Mouse (Mus musculus): ENCODE results near the gene Rack1.
"Not testable (repeated sequence)": the region's sequence is repeated elsewhere in the genome, so short reads cannot be mapped to it uniquely, and the experiment has no call there.

Gene Rack1

DNA sequence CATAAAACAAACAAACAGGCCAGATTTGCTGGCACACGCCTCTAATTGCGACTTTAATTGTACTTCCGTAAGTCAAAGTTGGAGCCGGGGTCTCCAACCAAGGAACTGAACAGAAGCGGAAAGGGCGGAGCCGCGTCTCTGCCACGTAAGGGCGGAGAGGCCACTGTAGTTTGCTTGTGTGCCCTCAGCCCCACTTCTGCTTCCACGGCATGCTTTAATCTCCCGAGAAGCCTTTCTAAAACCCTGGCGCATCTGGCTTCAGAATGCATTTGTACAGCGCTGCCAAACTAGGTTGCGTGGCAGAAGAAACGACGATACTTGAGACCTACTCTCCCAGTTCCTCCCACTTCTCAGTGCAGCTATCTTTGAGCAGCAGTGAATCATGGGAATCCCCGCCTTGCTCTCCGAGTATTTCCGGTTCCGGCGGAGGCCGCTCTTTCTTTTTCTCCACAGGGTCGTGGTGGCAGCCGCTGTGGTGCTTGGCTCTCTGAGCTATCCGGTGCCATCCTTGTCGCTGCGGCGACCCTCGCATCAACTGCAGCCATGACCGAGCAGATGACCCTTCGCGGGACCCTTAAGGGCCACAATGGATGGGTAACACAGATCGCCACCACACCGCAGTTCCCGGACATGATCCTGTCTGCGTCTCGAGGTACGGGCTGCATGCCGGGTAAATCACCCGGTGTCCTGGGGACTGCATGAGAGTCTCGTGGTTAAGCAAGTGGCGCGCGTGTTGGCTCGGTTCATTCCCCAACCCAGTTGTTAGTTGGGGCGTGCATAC is at the start of gene Rack1:
Gene Rack1, plus strand, starts transcription at position 412 of the 781 bp plus-strand sequence.
- CTCF ChIA-PET, result interaction anchor here (1.2 kb wide), 1 partner anchor 11 kb away, joined by 7 read pairs; no protein-coding TSS in a partner anchor

DNA sequence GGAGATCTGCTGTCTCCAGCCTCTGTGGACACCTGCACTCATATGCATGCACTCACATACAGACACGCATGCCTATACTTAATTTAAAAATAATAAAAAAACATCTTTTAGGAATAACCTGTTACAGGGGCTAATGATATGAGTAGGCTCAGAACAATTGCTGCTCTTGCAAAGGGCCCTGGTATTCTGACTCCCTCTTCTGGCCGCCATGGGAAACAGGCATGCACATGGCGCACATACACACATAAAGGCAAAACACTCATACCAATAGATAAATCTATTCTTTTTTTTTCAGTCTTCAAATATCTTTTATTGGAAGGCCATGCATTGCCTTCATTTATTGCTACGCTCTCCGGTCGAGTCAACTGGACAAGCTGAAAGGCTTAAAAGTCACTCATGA is 49.7 kb upstream of the Rack1 start:
- CTCF ChIA-PET, result no interaction called here

DNA sequence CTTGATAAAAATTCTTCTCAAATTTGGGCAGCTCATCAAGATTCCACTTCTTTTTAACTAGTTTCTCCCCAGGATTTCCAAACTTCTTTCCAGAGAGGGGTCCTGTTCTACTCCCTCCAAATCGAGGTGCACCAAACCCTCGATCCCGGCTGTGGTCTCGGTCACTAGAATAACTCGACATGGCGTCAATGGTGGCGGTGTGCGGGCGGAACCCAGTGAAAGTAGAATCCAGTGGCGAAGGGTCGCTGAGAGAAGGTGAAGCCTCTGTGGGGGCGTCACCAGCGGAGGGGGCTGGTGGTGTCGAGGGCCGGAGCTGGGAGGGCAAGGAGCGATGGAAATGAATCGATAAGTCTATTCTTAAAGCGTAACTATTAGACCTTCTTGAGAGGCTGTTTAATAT is 46.6 kb upstream of the Rack1 start:
- CTCF ChIA-PET, result not testable (repeated sequence)

DNA sequence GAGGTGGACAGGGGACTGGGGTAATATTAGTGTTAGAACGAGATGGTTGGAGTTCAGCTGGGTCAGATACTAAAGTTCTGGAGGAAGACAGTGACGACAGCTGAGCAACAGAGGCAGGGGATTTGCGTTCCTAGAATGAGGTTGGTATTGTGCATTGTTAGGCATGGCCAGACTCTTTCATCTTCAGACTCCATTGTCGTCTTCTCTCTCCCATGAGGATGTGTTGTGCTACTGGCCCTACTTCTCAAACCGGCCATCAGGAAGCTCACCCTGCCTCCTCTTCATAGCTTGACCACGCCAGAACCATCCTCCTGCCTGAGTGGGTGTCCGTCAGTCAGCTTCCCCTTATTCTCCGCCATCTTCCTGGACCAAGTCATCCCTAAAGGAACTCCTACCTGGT is 41.1 kb upstream of the Rack1 start:
- CTCF ChIA-PET, result no interaction called here

DNA sequence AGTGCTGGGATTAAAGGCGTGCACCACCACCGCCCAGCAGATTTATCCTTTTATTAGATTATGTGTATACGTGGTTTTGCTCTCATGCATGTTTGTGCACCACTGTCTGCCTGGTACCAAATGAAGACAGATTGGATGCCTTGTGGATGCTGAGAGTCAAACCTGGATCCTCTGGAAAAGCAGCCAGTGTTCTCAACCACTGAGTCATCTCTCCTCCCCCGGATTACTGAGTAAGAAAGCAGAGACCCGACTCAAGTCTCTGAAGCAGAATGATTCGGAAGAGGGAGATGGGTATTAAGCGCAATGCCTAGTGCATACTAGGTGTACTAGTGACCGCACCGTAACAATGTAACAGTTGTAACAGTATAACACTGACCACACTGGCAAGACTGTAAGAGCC is 36.0 kb upstream of the Rack1 start:
- CTCF ChIA-PET, result no interaction called here

DNA sequence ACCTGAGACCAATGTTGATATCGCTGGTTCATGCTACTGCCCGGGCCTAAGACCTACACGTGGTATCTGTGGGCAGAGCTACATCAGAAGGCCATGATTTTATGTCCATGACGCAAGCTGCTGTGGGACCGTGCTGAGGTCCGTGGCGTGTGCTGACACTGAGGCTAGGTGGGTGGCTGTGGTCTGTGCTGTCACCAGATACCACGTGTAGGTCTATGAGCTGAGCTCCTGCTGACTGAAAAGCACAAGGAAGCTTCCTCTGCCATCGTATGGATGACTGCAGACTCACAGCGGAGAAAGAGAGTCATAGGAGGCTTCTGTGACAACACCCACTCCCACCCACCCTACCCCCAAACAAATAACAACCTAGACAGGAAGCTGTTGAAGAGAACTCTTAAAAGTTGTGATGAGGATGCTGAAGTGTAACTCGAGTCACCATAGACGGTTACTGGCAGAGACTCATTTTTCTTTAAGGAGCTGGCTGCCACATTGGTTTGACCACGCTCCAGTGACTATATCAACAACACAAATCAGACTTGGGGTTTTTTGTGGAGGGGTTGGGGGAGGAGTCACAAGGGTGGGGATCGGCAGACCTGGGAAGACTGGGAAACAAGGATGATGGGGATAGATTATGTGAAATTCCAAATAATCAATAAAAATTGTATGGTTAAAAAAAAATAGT is 32.8 kb upstream of the Rack1 start:
- CTCF ChIA-PET, result no interaction called here

DNA sequence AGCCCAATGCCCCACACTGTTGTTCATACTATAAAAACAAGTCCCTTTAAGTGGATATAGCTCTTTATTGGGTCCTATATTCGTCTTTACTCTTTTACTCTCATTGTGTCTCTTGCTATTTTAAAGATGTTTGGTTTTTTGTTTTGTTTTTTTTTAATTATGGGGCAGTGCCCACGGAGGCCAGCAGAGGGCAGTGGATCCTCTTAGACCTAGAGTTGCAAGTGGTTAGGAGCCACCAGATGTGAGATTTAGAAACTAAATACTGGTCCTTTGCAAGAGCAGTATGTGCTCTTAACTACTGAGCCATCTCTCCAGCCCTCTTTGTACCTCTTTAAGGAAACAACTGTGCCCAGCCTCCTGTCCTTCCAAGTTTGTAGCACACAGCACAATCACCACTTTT is 28.4 kb upstream of the Rack1 start:
- CTCF ChIA-PET, result interaction anchor here (0.6 kb wide), 3 partner anchors 337 to 1648 kb away, joined by 3 to 12 read pairs (median 4); no protein-coding TSS in a partner anchor

DNA sequence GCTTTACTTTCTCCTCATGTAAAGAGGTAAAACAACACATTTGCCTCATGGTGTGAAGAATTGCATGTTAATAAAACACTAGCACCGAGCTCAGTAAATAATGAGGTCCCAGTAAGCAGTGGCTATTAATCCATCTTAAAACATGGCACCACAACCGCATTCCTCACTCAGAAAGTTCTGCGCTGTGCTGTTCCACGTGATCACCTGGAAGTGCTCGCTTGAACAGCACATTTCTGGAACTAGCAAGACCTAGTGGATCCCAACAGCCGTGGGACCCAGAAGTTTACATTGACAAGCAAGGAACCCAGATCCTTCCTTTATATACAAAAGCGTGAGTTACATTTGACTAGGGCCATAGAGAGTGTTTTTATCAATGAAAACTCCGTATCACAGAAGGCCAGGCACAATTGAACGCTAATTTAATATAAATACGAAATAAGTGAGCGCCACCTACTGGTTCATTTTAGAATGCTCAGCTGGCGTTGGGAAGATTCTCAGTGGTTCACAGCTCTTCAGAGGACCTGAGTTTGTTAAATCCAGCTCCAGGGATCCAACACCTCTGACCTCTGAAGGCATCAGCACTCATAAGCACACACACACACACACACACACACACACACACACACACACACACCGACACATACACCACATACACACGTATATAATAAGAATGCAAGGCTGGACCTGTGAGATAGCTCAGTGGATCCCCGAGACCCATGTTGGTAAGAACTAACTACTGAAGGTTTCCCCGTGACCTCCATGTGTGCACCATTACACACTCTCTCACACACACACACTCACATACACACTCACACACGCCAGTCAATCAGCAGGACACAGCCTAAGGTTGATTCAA is 25.5 kb upstream of the Rack1 start:
- CTCF ChIA-PET, result interaction anchor here (0.5 to 0.7 kb wide), 7 partner anchors 9 to 1655 kb away, joined by 3 to 8 read pairs (median 6); no protein-coding TSS in a partner anchor

DNA sequence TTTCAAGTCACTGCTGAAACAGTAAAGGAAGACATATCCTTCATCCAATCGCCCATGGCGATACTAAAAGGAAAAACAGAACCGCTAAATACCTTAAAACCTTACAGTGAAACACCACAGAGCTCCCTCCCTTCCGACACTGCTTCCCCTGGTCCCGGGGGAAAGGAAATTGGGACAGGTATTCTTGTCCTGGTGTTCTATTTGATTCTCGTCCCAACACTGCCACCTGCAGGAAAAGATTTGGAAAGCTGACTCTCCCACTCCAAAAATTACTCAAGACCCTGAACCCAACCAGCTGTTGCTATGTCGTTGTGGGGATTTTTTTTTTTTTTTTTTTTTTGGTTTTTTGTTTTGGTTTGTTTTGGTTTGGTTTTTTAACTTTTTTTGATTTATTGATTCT is 24.6 kb upstream of the Rack1 start:
- CTCF ChIA-PET, result interaction anchor here (0.6 kb wide), 1 partner anchor 10 kb away, joined by 4 read pairs; no protein-coding TSS in a partner anchor

DNA sequence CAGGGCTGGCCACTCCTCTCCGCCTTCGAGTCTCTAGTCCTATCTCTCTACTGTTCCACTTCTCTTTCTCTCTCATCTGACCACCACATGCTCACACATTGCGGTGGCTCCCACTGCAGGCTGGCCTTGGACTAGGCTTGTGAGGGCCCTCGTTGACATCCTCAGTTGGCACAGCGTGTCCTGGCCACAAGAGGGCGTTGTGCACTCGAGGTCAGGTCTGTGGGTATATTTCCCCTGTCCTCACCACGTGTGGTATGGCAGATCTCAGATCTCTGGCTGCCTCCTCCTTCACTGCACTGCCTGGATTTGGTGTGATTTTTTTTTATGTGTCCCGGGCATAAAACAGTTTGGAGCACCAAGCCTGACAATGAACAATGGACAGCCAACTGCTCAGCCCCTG is 23.5 kb upstream of the Rack1 start:
- CTCF ChIA-PET, result no interaction called here

DNA sequence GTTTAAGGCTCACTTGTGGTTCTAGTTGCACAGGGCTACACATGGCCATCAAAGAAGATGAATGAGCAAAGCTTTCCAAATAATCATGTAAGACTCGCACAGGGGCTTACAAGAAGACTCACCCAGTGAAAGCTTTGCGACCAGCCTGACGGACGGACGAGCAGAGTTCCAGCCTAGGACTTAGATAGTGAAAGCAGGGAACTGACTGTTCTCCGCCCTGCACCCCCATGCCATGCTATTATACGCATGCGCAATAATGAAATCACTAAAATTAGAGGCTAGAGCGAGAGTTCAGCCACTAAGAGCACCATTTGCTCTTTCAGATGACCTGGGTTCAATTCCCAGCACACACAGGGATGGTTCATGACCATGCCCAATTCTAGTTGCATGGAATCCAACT is 22.8 kb upstream of the Rack1 start:
- CTCF ChIA-PET, result interaction anchor here (0.7 kb wide), 1 partner anchor 82 kb away, joined by 3 read pairs; no protein-coding TSS in a partner anchor

DNA sequence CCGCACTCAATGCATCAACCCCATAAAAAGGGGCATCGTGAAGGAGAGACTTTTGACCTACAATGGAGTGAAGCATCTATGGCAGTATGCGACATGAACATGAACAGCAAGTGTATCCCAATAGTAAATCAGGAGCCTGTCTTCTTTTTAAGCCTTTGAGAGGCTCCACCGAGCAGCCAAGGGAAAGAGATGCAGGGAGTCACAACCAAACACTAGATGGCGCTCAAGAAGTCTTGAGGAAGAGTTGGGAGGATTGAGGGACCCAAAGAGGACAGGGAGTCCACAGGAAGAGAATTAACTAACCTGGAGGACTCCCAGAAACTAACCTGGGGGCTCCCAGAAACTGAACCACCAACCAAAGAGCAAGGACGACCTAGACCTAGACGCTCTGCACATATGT is 20.7 kb upstream of the Rack1 start:
- CTCF ChIA-PET, result interaction anchor here (0.8 to 1.4 kb wide), 3 partner anchors 10 to 79 kb away, joined by 3 to 5 read pairs (median 3); no protein-coding TSS in a partner anchor

DNA sequence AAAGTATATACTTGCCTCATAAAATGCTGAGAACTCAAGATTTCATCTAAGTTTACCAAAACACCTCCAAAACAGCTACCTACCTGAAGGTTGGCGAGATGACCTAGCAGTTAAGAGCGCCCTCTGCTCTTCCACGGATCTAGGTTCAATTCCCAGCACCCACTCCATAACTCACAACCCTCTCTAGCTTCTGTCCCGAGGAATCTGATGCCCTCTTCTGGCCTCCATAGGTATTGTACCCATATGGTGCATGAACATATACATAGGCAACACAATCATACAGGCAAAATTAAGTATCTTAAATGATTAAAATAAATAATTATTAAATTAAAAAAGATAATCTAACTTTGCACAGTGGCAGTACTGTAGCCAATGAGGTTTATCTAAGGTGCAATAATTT is 17.9 kb upstream of the Rack1 start:
- CTCF ChIA-PET, result interaction anchor here (0.6 kb wide), 1 partner anchor 11 kb away, joined by 3 read pairs; no protein-coding TSS in a partner anchor

DNA sequence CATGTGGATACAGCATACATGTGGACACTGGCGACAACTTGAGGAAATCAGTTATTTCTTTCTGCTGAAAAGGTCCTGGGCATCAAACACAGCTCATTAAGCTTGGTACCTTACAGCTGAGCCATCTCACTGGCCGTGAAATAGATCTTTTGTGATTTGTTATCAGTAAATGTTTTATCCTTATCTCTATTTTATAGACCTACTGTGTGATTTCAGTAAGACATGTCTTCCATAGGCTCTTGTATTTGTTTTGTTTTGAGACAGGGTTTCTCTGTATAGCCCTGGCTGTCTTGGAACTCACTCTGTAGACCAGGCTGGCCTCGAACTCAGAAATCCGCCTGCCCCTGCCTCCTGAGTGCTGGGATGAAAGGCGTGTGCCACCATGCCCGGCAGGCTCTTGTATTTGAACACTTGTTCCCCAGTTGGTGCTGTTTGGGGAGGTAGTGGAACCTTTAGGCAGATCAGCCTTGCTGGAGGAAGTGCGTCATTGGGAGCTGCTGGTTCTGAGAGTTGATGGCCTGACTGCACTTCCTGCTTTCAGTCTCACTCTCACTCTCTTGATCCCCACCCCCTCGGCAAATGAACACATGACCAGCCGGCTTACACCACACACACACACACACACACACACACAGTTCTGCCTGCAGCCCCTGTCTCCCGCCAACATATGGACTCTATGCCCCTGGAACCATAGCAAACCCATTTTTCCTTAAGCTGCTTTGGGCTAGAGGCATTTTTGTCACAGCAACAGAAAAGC is 12.5 kb upstream of the Rack1 start:
- CTCF ChIA-PET, result interaction anchor here (0.5 to 1.2 kb wide), 2 partner anchors 10 to 61 kb away, joined by 3 to 4 read pairs; no protein-coding TSS in a partner anchor

DNA sequence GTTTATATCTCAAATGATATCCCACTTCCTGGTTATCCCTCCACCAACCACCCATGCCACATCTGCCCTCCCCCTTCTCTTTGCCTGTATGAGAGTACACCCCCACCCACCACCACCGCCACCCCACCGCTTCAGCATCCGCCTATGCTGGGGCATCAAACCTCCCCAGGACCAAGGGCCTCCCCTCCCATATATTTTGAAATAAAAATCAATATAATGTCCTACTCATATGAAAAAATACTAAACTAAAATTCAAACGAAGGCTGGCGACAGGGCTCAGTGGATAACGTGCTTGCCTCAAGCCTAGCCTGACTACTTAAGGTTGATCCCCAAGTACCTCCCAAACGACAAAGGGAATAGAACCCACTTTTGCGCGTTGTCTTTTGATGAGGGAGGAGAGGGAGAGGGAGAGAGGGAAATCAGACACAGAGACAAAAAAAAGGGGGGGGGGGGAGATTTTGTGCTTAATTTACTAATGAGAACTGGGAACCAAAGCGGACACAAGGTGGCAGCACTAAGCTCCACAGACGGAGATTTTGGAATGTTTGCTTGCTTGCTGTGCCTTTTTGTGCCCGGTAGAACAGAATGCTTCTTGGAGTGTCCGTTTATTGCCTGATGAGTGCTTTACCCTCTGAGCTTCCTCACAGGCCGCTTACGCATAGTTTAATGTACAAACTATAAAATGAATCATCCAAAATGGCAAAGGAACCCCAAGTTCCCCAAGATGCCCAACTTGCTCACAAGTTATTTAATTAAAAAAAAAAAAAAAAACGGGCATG is 11.6 kb upstream of the Rack1 start:
- CTCF ChIA-PET, result interaction anchor here (0.6 to 1.2 kb wide), 7 partner anchors 9 to 320 kb away, joined by 3 to 12 read pairs (median 5); partner anchors contain the start of gene Rack1

DNA sequence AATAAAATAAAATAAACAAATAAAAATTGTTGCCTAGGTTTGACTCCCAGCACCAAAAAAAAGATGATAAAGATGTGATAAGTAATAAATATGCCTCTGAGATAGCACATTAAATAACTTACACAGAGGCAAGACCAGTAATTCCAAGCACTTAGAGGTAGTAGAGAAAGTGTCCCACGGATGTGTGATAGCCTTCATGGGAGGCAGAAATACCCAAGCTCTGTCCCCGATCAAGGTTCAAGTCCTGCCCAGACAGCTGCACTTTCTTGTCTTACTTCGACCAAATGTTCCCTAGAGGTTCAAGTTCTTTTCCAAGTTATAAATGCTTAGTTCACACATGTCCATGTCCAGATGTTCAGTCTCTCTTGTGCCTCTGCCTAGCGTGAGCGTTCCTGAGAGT is 10.9 kb upstream of the Rack1 start:
- CTCF ChIA-PET, result interaction anchor here (0.7 to 1.7 kb wide), 6 partner anchors 8 to 70 kb away, joined by 3 to 7 read pairs (median 5); partner anchors contain the start of gene Rack1

DNA sequence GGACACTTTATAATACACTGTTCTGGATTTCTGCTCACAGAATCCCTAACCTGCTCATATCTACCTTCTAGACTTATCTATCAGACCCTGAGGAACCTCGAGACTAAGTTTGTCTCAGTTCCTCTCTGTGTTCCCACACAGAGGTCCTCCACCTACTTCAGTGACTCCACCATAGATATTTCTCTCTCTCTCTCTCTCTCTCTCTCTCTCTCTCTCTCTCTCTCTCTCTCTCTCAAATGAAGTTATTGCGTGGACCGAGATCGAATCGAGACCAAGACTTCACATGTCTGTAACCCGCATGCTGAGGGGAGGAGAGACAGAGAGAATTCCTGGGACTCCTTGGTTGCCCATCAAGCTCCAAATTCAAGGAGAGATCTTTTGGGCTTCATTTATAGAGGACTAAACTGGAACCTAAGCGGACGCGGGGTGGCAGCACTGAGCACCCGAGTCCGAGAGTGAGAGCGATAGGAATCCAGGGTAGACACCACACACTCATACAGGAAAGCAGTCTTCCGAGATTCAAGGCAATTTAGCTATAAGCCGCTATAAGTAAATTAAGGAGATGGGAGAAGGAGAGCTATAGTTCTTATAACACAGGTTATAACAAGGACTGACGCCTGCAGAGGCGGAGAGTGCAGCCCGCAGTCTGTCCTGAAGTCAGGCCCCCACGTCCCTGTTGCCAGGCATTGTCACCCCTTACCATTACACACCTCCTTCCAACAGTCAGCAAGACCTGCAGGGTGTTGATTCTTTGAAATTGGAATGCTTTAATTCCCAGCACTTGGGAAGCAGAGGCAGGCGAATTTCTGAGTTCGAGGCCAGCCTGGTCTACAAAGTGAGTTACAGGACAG is 9.9 kb upstream of the Rack1 start:
- CTCF ChIA-PET, result interaction anchor here (0.6 to 1.7 kb wide), 5 partner anchors 11 to 317 kb away, joined by 3 to 14 read pairs (median 5); no protein-coding TSS in a partner anchor

DNA sequence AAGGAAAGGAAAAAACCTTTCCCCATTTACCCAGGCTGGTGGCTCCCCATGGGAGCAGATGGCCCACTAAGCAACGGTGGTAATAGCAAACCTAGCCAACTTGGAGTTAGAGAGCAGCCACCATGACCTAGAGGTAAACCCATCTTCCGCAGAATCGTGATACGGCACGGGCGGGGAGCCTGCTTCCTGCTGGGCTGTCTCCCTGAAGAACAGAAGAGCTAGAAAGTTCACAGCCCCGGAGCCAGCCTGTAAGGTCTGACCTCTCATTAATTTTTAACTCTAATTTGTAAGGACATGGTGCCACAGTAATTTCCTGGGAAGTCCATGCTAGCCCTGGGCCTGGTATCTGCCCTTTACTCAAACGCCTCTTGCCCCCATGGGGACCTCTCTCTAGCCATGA is 9.2 kb upstream of the Rack1 start:
- CTCF ChIA-PET, result interaction anchor here (0.6 to 1.7 kb wide), 3 partner anchors 10 to 68 kb away, joined by 3 to 6 read pairs (median 4); no protein-coding TSS in a partner anchor

DNA sequence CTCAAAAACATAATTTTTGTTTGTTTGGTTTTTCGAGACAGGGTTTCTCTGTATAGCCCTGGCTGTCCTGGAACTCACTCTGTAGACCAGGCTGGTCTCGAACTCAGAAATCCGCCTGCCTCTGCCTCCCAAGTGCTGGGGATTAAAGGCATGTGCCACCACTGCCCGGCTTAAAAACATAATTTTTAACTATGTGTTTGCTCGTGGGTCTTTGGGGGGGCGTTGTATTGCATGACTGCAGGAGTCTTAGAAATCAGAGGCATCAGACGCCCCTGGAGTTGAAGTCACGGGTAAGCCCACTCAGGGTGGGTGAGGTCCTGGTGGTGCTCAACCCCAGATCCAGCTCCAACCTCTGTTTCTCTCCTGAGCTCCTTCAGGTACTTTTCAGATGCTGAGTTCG is 8.2 kb upstream of the Rack1 start:
- CTCF ChIA-PET, result interaction anchor here (0.6 to 1.2 kb wide), 2 partner anchors 36 to 67 kb away, joined by 4 read pairs; no protein-coding TSS in a partner anchor

Measured in spleen, embryonic (tissue).